Mouse (Mus musculus) 3T3-L1 (cell line): ENCODE results near the gene Cd28.

ENCODE experiments used
- DNase-seq: peaks from one replicate; pipeline ENCODE4 v3.0.0-alpha.2; 2015; ENCODE audit warnings: low read depth, low spot score

The Cd28 gene

DNA sequence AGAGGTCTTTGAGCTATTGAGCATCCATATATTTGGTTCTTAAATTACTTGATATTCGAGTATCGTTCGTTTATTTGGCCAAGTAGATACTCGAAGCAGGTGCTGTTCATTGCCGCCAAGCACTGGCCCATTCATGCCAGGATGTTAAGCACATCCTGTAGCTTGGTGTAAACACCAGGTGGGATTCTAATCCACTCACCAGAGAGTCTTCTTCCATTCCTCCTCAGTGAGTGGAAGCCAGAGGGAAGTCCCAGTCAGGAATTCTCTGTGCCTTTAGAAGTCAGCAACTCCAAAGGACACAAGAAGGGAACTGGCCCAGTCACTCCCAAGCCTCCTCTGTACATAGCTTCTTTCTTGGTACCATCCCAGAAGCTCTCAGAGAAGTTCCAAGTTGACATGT lies at the start of gene Cd28:
Gene Cd28, plus strand, starts transcription at position 234 of the 400 bp plus-strand sequence.
- DNase-seq: no peak

DNA sequence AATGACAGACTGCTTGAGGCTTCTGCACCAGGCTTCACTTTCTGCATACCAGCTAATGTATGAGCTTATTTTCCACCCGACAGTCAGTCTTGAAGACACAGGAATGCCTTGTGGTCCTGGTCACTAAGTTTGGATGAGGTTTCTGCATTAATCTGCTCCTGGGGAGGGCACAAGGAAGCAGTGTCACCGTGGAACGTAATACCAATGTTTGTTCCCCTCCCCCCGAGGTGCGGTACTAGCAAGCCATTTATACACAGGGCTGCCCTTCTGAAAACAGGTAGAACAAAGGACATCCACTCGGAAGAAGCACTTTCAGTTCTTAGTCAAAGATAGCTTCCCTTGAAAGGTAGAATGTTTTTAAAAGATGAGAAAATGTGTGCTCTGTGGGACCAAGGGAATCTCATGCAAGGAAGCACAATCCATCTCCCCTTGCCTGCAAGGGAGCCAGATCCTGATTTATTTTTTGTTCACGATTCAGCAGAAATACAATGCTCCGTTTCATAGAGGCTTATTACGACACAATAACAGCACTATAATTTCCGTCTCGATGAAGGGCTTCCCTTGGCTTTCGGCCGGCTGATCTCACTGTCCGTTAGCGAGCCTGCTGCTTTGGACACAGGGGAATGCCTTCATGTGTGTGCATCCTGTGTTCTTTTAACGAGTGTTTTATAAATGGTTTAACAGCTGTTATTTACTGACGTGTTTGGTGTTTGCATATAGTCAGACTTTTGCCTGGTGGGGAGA lies 48.6 kb upstream of the Cd28 start:
- no peak for DNase-seq

DNA sequence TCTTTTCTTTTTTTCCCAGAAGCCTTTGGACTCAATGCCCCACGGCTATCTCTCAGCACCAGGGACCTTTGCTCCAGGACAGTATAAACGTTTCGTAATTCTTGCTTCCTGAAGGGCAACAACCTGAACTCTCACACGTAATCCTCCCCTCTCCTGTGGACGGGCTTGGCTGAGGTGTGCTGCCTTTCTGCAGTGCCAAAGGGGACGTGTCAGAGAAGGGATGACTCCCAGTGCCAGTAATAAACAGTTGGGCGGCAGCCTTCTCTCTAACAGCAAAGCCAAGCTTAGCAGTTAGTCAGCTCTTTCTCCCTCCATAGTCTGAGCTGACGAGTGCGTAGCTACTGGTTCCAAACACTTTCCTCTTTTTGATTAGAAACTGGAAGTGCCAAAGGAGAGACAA lies 47.6 kb upstream of the Cd28 start:
- no peak for DNase-seq

DNA sequence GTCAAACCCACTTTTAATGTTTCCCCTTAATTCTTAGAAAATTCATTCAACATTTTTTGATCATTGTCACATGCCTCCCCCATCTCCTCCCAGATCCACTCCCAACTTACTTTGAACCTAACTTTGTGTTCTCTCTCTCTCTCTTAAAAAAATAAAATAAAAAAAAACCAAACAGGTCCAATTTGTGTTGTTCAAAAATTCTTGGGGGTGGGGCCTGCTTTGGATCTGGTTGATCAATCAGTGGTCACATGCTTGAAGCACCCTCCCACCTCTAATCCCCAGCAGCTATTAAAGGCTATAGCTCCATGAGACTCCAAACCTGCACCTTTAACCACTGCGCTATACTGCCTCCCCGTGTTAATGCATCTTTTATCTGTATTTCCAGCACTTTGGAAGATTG lies 46.9 kb upstream of the Cd28 start:
- no peak for DNase-seq

DNA sequence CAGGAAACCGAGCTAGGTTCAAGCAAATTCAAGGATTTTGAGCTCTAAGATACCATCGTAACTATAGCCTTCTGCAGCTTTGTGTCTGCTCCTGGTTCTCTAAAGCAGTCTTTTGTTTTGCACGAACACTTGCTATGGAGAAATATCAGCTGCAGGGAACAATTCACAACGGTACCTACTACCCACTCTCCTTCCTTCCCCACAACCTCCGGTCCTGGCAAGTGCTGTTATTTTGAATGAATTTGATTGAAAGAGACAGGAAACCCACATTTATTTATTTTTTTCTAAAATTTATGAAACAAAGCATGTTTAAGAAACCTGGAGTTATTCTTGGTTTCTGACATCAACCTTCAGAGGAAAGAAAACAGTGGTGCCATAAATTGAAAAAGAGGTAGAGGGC lies 46.4 kb upstream of the Cd28 start:
- no peak for DNase-seq

DNA sequence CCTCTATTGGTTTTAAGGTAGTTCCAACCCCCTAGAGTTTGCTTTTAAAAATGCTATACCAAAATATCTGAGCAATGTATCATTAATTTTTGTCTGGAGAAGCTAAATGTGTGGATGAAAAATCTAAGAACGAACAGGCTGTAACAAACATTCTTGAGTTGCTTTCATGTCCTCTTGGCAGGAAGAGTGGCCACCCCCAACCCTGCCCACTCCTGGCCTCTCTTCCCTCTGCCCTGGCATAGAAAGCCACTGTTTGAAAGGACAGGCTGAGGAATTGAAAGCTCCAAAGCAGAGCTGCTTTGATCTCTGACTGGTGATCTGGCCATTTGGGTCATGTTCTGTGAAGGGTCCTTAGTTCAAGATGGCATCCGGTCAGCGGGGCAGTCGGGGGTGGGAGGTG lies 32.8 kb upstream of the Cd28 start:
- no peak for DNase-seq

DNA sequence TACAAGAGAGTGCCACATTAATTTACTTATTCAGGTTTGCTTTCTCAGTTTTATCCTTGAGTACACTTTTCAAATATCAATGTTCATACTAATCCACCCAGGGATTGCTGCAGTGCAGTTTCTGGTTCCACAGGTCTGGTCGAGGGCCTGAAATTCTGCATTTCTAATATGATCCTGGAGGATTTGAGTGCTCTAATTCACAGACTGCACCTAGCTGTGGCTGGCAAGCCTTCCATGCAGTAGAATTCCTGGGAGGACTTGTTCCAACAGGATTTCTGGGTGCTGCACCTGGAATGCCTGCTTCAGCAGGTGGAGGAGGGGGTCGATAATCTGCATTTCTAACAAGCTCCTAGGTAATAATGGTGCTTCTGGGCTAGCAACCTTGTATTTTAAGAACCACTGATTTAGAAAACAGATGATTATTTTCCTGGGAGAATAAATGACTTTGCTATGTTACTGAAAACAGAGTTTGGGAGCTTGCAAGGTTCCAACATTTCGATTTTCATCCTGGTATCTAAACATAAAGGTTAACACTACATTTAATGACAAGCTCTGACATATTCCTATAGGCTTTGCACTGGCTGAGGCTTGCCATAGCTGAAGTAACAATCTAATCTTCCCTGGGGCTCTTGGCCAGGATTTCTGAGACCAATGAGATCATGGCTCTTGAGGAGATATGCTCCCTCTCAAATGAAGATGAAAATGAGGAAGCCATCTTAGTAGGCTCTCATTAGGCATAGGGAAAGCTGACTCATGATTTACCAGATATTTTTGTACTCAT lies 20.3 kb upstream of the Cd28 start:
- DNase-seq: no peak

DNA sequence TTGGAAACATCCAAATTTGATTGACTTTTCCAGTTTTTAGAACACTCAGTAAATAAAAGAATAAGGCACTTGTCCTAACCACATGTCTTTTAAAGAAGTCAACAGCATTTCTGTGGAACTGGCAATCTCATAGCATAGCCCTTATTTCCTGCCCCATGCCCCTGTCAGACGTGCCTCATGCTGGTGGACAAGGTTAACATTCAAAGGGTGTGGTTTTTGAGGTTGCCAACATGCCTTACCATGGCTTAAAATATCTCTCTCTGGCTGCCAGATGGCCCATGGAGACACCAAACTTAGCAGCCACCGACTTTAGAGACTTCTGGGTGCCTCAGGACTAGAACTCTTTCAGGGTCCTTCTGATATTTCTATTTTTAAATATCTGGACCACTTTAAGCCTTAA lies 14.0 kb upstream of the Cd28 start:
- DNase-seq: peak; percentile 71

DNA sequence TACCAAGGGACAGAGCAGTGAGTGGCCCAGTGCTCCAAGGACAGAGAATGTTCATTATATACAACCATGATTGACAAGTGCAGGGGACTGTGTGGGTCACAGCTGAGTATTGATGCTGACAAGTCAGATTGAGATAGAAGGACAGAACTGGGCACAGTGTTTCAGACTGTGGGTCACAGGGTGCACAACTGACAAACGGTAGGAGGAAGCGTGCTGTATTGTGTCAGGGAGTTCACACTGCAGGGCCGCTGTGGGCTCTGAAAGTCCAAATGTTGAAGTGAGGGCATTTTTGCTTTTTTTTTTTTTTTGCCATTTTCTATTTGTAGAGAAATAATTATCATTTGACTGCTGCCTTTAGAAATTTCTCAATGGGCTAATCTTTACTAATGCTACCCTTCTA lies 3.4 kb upstream of the Cd28 start:
- DNase-seq: no peak

DNA sequence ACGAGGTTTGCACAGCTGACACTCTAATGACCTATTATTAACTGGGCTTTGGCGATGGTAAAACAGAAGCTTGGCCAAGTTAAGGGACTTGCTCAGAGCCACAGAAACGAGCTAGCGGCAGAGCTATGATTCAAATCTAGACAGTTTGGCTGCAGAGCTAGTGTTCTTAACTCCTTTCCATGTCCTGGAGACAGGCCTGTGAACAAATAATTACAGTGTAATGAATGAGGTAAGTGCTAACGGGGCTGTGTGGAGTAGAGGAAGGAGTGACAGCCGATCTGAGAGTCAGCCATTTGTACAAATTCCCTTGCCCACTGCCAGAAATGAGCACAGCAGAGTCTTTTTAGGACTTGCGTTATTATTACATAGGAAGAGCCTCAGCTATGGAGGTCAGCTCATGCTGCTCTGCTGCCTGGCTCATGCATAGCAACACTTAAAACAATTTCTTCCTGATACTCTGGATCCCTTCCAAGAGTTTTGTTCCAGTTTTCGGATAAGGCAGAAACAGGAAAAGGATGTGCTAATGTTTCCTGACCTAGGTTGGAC lies 876 bp upstream of the Cd28 start:
- DNase-seq: no peak

DNA sequence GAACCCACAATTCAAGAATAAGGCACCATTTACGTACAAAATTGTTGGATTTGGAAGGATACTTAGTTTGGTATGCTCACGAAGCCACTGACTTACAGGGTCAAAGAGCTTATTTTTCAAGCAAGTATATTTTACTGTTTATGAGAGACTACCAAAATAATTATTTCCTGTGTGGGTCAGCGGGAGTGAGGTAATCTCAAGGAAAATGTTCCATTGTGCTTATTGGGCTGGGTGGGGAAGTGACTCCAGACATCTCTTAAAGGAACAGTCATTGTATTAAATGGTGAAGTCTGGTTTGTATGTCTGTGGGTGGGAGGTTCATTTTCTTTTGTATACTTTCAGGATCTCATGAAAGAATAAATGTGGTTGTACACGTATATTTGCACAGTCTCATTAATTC lies 2.0 kb downstream of the Cd28 start:
- no peak for DNase-seq

DNA sequence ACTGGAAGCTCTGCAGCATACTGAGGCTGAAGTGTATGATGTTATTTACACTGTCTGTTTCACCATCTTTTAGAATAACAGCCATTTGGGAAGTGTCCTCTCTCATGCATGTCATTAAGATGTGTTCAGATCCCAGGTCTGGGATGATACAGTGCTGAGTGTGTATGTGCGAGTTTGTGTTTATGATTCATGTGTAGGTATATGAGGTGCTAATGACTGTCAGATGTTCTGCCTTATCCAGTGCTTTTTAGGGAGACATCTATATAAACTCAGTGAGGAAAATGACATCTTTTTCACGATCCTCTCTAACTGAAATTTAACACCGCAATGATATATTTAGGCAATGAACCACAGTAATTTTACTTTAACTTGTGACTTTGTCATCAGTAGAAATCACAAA lies 7.0 kb downstream of the Cd28 start:
- DNase-seq: no peak

DNA sequence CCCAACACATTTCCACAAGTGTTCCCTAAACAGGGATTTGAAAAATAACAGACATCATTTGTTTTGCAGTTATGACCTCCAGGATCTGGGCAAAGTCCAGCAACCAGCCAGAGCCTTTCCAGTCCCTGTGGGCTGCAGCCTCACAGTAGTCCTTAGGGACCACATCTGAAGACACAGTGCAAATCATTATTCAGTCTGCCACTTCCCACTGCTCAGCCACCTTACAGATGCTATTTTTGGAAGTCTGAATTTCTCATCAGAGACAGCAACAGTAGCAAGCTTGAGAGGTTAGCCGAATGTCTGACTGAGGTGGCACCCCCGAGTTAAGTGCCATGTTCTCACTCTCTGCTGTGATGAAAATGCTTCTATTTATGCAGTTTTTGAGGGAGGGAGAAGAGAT lies 15.3 kb downstream of the Cd28 start:
- DNase-seq: no peak

DNA sequence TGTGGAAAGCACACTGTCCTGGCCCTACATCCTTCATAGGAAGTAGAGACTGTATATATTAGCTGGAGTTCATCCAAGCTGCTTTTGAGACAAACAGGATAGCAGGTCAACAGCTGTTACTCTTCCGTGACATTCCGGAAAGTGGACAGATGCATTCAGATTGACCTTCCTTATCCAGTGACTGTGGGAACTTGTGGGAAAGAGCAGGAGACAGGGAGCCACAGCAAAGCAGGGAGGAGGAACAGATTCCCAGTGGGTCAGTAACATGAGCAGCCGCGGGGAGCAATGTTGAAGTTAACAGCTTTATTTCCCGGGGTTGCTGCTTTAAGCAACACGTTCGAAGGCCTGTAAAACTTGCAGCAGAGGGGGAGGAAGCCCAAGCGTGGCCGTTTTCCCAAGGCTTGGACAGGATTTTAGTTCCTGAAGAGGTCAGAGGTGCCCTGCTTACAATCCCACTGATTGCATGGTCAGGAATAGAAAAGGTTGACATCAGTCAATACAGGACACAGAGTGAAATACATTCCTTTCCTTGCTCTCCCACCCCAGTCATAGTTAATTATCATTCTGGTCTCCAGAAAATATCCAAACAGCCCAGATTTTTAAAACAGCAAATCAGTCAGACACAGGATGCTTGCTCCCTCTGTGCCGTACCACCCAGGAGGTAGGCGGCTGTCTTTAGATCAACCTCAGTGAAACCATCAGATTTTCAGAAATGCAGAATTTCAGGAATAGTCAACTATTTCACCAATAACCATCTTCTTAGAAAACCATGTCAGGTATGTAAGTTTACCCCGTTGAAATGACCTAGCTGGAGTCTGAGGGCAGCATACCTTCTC lies 18.7 kb downstream of the Cd28 start:
- DNase-seq: no peak

DNA sequence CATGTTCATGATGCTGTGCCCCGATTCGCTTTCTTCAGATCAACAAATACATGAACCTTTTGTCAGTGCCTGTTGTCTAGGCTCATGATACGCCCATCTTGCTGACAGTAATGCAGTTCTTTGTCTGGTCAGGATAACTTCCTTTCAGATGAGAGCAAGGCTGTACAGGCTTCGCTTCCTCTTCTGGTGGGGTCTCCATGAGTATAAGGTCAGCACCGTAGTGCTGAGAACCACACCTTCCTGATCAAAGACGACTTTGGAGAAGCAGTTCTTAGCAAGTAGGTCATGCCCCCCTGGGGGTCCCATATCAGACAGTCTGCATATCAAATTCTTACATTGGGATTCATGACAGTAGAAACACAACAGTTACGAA lies 19.3 kb downstream of the Cd28 start:
- DNase-seq: no peak

DNA sequence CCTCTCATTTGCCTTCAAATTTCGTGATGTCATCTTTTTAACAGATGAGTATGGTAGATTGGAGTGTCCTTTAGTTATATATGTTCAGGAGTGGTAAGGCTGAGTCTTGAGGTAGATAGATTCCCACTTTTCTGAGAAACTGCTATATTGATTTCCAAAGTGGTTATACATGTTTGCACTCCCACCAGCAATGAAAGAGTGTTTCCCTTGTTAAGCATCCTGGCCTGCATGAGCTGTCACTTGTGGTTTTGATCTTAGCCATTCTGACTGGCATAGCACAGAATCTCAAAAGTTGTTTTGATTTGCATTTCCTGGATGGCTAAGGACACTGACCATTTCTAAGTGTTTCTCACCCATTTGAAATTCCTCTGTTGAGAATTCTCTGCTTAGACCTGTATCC lies 27.7 kb downstream of the Cd28 start:
- peak; percentile 46 for DNase-seq

DNA sequence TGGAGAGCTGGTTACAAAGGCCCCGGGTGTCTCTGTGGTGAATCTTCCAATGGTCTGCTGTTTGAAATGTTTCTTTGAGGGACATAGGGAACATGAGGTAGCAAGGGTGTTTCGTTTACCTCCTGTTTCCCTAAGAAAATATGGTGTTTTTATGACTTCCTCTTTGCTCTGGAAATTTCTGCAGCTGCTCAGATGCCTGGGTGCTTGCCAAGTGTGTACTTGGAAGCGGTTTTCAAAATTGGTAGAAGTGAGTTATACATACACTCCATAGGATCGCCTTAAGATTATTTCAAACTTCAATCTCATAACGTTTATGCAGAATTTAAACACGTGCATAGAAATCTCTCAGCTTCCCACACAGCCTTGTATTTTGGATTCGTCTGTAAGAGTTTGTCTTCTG lies 29.1 kb downstream of the Cd28 start:
- DNase-seq: no peak

DNA sequence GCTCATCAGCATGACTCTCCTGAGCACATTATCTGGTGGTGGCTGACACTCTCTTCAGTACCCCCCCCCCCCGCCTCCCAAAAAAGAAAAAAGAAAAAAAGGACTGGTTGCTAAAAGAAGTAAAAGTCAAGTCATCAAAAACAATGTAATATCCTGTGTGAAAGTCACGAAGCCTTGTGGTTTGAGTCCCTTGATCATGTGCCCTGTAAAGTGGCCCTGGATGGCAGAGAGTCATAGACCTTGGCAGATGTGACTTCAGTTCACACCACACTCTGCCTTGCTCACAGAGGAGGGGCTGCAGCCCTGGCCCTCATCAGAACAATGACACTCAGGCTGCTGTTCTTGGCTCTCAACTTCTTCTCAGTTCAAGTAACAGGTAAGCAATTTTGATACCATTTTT lies 29.6 kb downstream of the Cd28 start:
- DNase-seq: no peak

DNA sequence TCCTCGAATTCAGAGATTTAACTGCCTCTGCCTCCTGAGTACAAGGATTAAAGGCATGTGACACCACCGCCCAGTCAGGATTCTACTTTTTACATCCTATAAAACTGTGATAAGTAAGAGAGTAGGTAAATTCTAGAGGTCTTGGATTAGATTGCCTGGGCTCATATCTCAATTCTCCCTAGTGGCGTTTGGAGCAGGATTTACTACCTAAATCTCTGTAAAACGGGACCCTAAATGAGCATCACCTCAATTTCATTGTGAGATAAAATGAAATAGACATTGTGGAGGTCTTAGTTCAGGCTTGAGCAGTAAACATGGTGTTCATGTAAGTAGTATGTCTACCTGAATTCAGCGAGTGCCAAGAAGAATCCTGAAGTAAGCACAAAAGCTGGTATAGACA lies 30.3 kb downstream of the Cd28 start:
- DNase-seq: no peak

DNA sequence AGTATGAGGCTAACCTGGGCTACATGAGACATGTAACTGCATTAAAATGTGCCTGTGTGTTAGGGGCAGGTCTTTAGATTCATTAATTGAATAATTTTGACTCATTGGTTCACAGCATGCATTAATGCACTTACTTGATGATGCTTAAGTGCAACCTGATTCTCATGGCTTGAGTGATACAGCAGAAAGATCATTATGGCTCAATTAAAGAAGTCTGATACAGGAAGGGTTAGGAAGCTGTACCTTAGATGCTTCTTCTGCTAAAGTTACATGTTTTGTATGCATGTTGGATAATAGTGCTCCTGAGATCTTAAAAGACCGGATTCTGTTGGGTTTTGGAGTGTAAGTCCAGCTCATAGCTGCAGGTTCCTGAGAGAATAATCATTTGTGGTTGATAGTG lies 31.7 kb downstream of the Cd28 start:
- DNase-seq: no peak

DNA sequence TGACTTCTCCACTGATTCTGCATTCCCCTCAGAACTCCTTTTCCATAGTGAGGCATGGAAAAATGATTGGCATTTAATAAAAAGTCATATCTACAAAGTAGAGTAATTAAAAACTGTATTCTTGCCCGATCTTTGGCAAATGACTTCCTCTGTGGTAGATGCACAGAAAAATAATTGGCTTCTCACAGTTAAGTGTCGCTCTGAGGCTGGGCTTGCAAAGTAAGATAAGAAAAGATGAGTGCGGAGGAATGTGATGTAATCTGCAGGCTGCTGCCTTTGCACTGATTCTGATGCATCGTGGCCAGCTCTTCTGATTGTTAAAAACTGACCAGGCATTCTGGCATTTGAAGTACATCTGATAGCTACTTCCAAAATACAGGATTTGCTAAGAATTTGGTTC lies 32.3 kb downstream of the Cd28 start:
- DNase-seq: no peak

DNA sequence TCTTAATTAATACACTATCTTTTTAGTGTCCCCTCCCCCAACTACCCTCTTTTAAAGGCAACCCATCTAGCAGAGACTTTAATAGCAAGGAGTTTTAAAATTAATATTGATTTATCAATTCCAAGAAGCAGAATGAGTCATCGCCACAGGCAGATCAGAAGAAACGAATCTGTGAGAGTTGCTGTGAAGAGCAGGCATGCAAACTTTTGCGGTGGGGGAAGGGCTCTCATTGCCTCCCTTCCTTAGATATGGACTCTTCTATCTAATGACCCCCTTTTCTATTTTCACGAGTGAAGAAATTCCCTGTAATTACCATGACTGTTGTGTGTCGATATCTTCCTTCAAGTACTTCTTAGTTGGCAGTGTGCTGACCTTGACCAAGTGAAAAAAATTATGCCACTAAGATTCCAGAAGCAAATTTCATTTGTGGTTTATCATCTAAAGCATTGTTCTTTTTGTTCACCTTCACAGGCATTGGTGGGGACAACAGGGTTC lies 32.8 kb downstream of the Cd28 start:
- DNase-seq: no peak
